Mouse (Mus musculus) hindbrain, embryonic 10.5 days (tissue): Measurements from ENCODE around the gene Mcm3. TPM values are rescaled to one million over a fixed set of nuclear protein-coding genes. Genes with fewer than 3 reads are reported as not detected.

ENCODE experiments used
- DNase-seq: peaks from one replicate; pipeline ENCODE4 v3.0.0-alpha.2; 2017; ENCODE audit warnings: low spot score
- H3K27ac ChIP-seq: fragments of 300-500 bp; sonication (generic); 2 replicates; pipeline ENCODE4 v1.5.1; 2016; ENCODE audit warnings: mild to moderate bottlenecking, moderate library complexity
- H3K27me3 ChIP-seq: fragments of 300-500 bp; sonication (generic); 2 replicates; pipeline ENCODE4 v1.6.1; 2016; ENCODE audit warnings: mild to moderate bottlenecking; ENCODE audit not compliant: poor library complexity, insufficient read depth, severe bottlenecking
- H3K36me3 ChIP-seq: fragments of 300-500 bp; sonication (generic); 2 replicates; pipeline ENCODE4 v1.6.1; 2016; ENCODE audit warnings: mild to moderate bottlenecking, moderate library complexity
- H3K4me1 ChIP-seq: fragments of 300-500 bp; sonication (generic); replicated peaks from 2 replicates; pipeline ENCODE4 v1.6.1; 2016; ENCODE audit warnings: mild to moderate bottlenecking
- H3K4me3 ChIP-seq: fragments of 300-500 bp; sonication (generic); 2 replicates; pipeline ENCODE4 v1.5.1; 2016; ENCODE audit warnings: mild to moderate bottlenecking, moderate library complexity
- H3K9me3 ChIP-seq: fragments of 300-500 bp; sonication (generic); 2 replicates; pipeline ENCODE4 v1.6.1; 2016; ENCODE audit warnings: mild to moderate bottlenecking, moderate library complexity
- WGBS: fragments of 180-500 bp; shearing (Covaris S2); methylation state at CpG from one replicate; pipeline ENCODE4 v1.1.7; 2016; 5-methylcytosine and 5-hydroxymethylcytosine counted together
- polyA plus RNA-seq: library from polyadenylated mRNA; unstranded; fragments of >200 nt; fragmentation: Nextera tagmentation; extraction: Ambion mirVana; gene quantifications from 2 replicates; pipeline ENCODE4 v1.2.1, GENCODE M21; 2016

Mcm3 gene
- polyA plus RNA-seq, 1 experiment from 2014 or later: 190 TPM

GRCm38 (mm10) chr1:20830546-20830945 lies 10.4 kb upstream of the Mcm3 start:
- no peak for DNase-seq
- 82% methylated on average over 1 of the region's 1 CpGs for WGBS
- H3K4me3 ChIP-seq: no peak overlapping the region
- H3K36me3 ChIP-seq: no peaks in the 10 kb centered on the region
- H3K9me3 ChIP-seq: no peaks in the 10 kb centered on the region
- no peak overlapping the region for H3K27ac ChIP-seq
- H3K27me3 ChIP-seq: no peaks in the 10 kb centered on the region
- no peaks in the 10 kb centered on the region for H3K4me1 ChIP-seq

DNA sequence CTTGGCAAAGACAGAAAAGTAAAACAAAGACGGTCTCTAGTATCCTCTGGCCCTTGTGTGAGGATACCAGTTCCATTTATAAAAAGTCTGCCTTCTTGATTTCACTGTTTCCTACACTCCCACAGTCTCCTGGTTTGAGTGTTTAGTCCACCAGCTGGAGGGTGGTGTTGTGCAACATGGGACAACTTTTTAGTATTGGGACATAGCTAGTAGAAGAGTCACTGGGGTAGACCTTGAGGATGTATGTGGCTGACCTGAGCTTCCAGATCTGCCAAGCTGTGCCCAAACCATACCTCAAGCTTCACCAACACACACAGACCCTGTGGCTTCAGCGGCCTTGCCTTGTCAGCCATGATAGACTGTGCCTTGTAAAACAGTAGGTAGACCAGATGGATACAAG lies 7.9 kb upstream of the Mcm3 start:
- 92% methylated on average over 2 of the region's 2 CpGs for WGBS
- H3K36me3 ChIP-seq: no peaks in the 10 kb centered on the region
- no peak overlapping the region for H3K4me3 ChIP-seq
- no peak for DNase-seq
- no peaks in the 10 kb centered on the region for H3K27me3 ChIP-seq
- H3K4me1 ChIP-seq: no peaks in the 10 kb centered on the region
- no peak overlapping the region for H3K27ac ChIP-seq
- no peaks in the 10 kb centered on the region for H3K9me3 ChIP-seq

DNA sequence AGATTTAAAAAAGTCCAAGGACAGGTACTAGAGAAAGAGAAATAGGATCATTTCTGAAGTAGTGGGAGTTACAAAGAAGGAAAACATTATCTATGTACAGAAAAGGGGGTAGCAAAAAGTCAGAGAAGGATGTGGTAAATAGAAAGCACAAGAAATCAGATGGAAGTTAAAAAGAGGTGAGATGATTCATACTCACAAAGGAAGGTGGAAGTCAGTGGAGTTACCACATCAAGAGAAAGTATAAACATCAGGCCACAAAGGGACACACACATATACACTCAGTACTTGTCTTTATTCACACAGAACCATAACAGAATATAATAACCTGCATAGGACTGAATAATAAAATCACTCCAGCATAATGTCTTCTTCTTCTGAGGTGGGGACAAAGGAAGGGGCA lies 4.9 kb upstream of the Mcm3 start:
- H3K27me3 ChIP-seq: no peaks in the 10 kb centered on the region
- no peak overlapping the region for H3K27ac ChIP-seq
- no peaks in the 10 kb centered on the region for H3K36me3 ChIP-seq
- no peak overlapping the region for H3K4me3 ChIP-seq
- no peaks in the 10 kb centered on the region for H3K4me1 ChIP-seq
- H3K9me3 ChIP-seq: no peaks in the 10 kb centered on the region
- DNase-seq: no peak

GRCm38 (mm10) chr1:20823906-20824305 lies 3.8 kb upstream of the Mcm3 start:
- no peak for DNase-seq
- Histone ChIP-seq H3K36me3 (no peaks in the 10 kb centered on the region), H3K27ac (no peak overlapping the region), H3K4me1 (peaks cover 4% of the 10 kb centered on the region; the same call in 1 of the 2 replicates), H3K9me3 (no peaks in the 10 kb centered on the region), H3K27me3 (no peaks in the 10 kb centered on the region), H3K4me3 (no peak overlapping the region)
- 66% methylated on average over 2 of the region's 2 CpGs for WGBS

DNA sequence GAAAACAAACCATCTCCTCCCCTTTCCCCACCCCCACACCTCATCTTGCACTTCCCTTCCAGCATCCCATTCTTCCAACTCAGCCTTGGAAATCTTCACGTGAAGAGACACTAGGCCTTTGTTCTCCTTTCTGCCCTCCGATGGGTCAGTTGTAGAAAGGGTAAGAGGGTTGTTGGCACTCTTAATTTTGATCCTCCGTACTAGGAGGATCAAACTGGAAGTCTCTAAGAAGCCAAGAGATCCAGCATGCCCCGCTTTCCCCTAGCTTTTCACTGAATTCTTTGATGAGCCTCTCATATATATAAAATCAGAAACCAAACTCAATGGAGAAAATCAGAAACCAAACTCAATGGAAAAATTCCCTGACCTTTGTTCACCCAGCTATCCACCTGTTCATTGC lies 3.4 kb upstream of the Mcm3 start:
- Histone ChIP-seq H3K27me3 (no peaks in the 10 kb centered on the region), H3K4me1 (peaks cover 8% of the 10 kb centered on the region), H3K4me3 (no peak overlapping the region), H3K36me3 (no peaks in the 10 kb centered on the region), H3K27ac (no peak overlapping the region), H3K9me3 (no peaks in the 10 kb centered on the region)
- WGBS: 55% methylated on average over 4 of the region's 4 CpGs
- DNase-seq: no peak

DNA sequence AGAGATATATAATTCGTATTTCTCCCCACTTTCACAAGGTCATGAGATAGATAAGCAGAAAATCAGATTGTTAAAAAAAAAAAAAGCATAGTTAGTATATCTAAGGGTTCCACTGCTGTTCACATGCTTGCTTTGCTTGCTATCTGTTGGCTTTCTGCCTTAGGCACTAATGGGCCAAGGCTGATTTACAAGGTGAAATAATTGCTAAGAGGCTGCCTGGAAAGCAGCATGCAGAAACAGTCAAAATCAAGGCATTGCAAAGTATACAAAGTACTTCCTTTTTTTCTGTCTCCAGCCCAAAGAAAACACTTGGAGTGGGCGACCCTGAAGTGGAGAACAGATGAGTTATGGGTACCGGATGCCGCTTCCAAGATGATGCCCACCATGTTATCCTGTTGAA lies 847 bp upstream of the Mcm3 start:
- Histone ChIP-seq H3K9me3 (no peaks in the 10 kb centered on the region), H3K4me3 (peak overlapping the region; percentile 86; the same call in 1 of the 2 replicates), H3K27ac (no peak overlapping the region), H3K27me3 (no peaks in the 10 kb centered on the region), H3K4me1 (peaks cover 19% of the 10 kb centered on the region), H3K36me3 (peaks cover 23% of the 10 kb centered on the region)
- WGBS: 92% methylated on average over 4 of the region's 4 CpGs
- DNase-seq: no peak

- no peak for DNase-seq
- H3K9me3 ChIP-seq: no peaks in the 10 kb centered on the region
- WGBS: 63% methylated on average over 12 of the region's 12 CpGs
- no peak overlapping the region for H3K27ac ChIP-seq
- H3K4me3 ChIP-seq: peak overlapping the region; percentile 86; the same call in 1 of the 2 replicates
- H3K27me3 ChIP-seq: no peaks in the 10 kb centered on the region
- H3K4me1 ChIP-seq: peaks cover 19% of the 10 kb centered on the region
- H3K36me3 ChIP-seq: peaks cover 57% of the 10 kb centered on the region
Observed at GRCm38 (mm10) chr1:20817596-20817995, 2.5 kb downstream of the Mcm3 start.

- DNase-seq: no peak
- peaks cover 61% of the 10 kb centered on the region for H3K36me3 ChIP-seq
- peaks cover 19% of the 10 kb centered on the region for H3K4me1 ChIP-seq
- WGBS: 87% methylated on average over 9 of the region's 9 CpGs
- no peak overlapping the region for H3K4me3 ChIP-seq
- no peaks in the 10 kb centered on the region for H3K9me3 ChIP-seq
- no peak overlapping the region for H3K27ac ChIP-seq
- no peaks in the 10 kb centered on the region for H3K27me3 ChIP-seq
Observed at GRCm38 (mm10) chr1:20817172-20817571, 2.9 kb downstream of the Mcm3 start.

DNA sequence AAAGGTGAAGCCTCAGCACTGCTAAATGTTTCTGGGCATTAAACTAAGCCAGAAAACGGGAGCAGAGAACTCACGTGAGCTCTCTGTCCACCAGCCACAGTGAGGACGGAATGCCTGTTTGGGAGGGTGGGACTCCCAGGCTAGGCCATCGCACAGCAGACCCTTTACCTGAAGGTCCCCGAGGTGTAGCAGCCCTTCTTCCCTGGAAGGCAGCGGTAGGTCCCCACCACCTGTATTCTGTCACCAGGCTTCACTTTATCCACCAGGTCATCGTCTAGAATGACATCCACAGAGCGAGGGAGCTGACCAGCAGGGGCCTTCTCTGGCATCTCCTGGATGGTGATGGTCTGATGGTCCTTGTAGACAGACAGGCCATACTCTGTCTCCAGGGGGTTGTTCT lies 5.6 kb downstream of the Mcm3 start:
- peaks cover 87% of the 10 kb centered on the region for H3K36me3 ChIP-seq

DNA sequence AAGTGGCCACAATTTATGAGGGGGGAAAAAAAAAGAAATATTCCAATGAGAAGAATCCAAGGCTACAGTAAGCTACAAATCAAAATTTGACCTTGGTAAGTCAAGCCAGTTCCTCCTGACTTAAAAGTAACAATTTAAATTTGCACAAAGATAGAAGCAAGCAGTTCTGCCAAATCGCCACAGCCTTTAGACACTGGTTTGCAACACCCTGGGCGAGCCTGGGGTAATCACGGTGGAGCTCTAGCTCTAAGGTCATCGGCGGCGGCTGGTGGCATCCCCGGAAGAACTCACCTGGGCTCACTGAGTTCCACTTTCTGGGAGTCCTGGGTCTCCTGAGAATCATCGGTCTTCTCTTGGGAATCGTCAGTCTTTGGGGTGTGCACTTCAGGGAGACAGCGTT lies 15.6 kb downstream of the Mcm3 start:
- Histone ChIP-seq H3K4me3 (no peak overlapping the region), H3K9me3 (no peaks in the 10 kb centered on the region), H3K36me3 (peaks cover 100% of the 10 kb centered on the region), H3K27me3 (no peaks in the 10 kb centered on the region), H3K27ac (no peak overlapping the region), H3K4me1 (no peaks in the 10 kb centered on the region)
- no peak for DNase-seq
- WGBS: 95% methylated on average over 10 of the region's 10 CpGs

More for the DNA sequence above, 5.6 kb downstream of the Mcm3 start:
- H3K27me3 ChIP-seq: no peaks in the 10 kb centered on the region
- H3K4me3 ChIP-seq: no peak overlapping the region
- DNase-seq: no peak
- H3K4me1 ChIP-seq: peaks cover 19% of the 10 kb centered on the region
- no peak overlapping the region for H3K27ac ChIP-seq
- WGBS: 98% methylated on average over 8 of the region's 8 CpGs
- no peaks in the 10 kb centered on the region for H3K9me3 ChIP-seq

GRCm38 (mm10) chr1:20801682-20802390 lies 18.3 kb downstream of the Mcm3 start:
- no peak for DNase-seq
- Histone ChIP-seq H3K36me3 (peaks cover 84% of the 10 kb centered on the region), H3K27me3 (no peaks in the 10 kb centered on the region), H3K4me3 (no peak overlapping the region), H3K4me1 (no peaks in the 10 kb centered on the region), H3K9me3 (no peaks in the 10 kb centered on the region), H3K27ac (peak overlapping the region; percentile 45; the same call in 1 of the 2 replicates)
- WGBS: 88% methylated on average over 8 of the region's 8 CpGs

DNA sequence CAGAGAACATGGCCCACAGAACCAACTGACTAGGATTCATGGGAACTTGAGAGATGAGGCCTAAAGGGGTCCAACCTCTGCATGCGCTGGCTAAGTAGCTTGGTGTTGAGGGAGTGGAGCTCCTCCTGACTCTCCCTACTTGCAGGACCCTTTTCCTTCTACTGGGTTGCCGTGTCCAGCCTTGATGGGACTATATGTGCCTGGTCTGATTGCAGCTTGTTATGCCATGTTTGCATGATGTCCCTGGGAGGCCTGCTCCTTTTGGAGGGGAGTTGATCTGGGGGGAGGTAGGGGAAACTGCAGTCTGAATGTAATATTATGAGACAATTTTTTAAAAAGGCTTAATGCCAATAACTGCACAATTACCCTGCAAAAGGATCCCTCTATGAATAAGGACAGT lies 18.8 kb downstream of the Mcm3 start:
- H3K27ac ChIP-seq: peak overlapping the region; percentile 45; the same call in 1 of the 2 replicates
- H3K4me3 ChIP-seq: no peak overlapping the region
- H3K9me3 ChIP-seq: no peaks in the 10 kb centered on the region
- 96% methylated on average over 2 of the region's 2 CpGs for WGBS
- no peaks in the 10 kb centered on the region for H3K4me1 ChIP-seq
- DNase-seq: no peak
- peaks cover 78% of the 10 kb centered on the region for H3K36me3 ChIP-seq
- no peaks in the 10 kb centered on the region for H3K27me3 ChIP-seq

DNA sequence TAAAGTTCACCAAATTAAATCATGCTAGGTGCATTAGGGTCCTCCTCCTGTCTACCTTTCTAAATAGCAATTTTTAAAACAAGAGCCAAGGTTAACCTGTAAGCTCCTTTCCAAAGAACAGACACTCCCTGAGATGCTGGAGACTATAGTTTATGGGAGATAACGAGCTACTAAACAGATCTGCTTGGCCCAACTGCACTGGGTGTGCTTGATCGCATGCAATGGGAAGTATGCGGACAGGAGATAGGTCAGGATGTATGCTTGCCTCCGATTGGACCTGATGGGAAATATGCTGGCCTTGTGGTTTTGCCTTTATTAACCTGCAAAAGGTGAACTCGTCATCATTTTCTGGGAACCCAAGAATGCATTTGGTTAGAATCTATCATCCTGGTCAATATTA lies 24.9 kb downstream of the Mcm3 start:
- H3K36me3 ChIP-seq: peaks cover 17% of the 10 kb centered on the region
- no peaks in the 10 kb centered on the region for H3K27me3 ChIP-seq
- H3K27ac ChIP-seq: no peak overlapping the region
- H3K4me1 ChIP-seq: no peaks in the 10 kb centered on the region
- no peak overlapping the region for H3K4me3 ChIP-seq
- no peaks in the 10 kb centered on the region for H3K9me3 ChIP-seq
- WGBS: 94% methylated on average over 5 of the region's 5 CpGs
- DNase-seq: no peak

DNA sequence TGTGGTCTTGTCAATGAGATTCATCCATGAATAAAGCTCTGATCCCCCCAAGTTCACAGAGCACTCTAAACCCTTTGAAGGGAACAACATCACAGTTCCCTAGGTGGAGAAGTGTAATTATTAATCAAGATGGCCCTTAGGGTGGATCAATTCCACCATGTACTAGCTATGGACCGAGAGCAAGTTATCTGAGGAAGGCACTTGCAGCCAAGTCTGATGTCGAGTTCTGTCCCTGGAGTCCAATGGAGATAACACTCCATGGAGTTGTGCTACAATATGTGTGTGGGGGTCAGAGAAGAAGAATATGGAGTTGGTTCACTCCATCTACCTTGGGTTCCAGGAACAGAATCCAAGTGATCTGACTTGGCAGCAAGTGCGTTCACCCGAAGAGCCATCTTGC lies 25.4 kb downstream of the Mcm3 start:
- no peaks in the 10 kb centered on the region for H3K9me3 ChIP-seq
- no peak overlapping the region for H3K4me3 ChIP-seq
- no peaks in the 10 kb centered on the region for H3K4me1 ChIP-seq
- H3K36me3 ChIP-seq: peaks cover 13% of the 10 kb centered on the region
- DNase-seq: no peak
- H3K27ac ChIP-seq: no peak overlapping the region
- 92% methylated on average over 4 of the region's 4 CpGs for WGBS
- no peaks in the 10 kb centered on the region for H3K27me3 ChIP-seq
